Mouse (Mus musculus): Measurements from ENCODE around the gene Foxl1.

- no peak for TF ChIP-seq CTCF (IDR thresholded peaks at IDR 0.05)
- no peak for TF ChIP-seq EP300 (IDR thresholded peaks at IDR 0.05)
These were observed 38.7 kb upstream of the Foxl1 start for GRCm38 (mm10) chr8:121088871-121089630.
